Mouse (Mus musculus) retina, embryonic 14.5 days (tissue): Measurements from ENCODE around the gene Mup21.
"Not testable (repeated sequence)": the region's sequence is repeated elsewhere in the genome, so short reads cannot be mapped to it uniquely, and the experiment has no call there.

Source experiments
- DNase-seq: peaks from one replicate; pipeline ENCODE4 v3.0.0-alpha.2; 2015; ENCODE audit warnings: low spot score

The Mup21 gene

GRCm38 (mm10) chr4:62150811-62151210 lies at the start of gene Mup21:
Mup21 (minus strand) TSS chr4:62150863.
- DNase-seq: no peak

GRCm38 (mm10) chr4:62199923-62200529 lies 49.4 kb upstream of the Mup21 start:
- no peak for DNase-seq

- DNase-seq: no peak
These were observed 38.1 kb upstream of the Mup21 start for GRCm38 (mm10) chr4:62188778-62189177.

GRCm38 (mm10) chr4:62177282-62177681 lies 26.6 kb upstream of the Mup21 start:
- peak; percentile 57 for DNase-seq

- DNase-seq: no peak
These were observed 23.8 kb upstream of the Mup21 start for GRCm38 (mm10) chr4:62174471-62174870.

GRCm38 (mm10) chr4:62167636-62168035 lies 17.0 kb upstream of the Mup21 start:
- DNase-seq: not testable (repeated sequence)

- DNase-seq: no peak
These were observed 7.7 kb upstream of the Mup21 start for GRCm38 (mm10) chr4:62158401-62158800.

GRCm38 (mm10) chr4:62133706-62134105 lies 17.0 kb downstream of the Mup21 start:
- peak; percentile 55 for DNase-seq

- DNase-seq: peak; percentile 60
These were observed 47.3 kb downstream of the Mup21 start for GRCm38 (mm10) chr4:62103366-62103765.
